Mouse (Mus musculus): Measurements from ENCODE around the gene Defb23. TPM values are rescaled to one million over a fixed set of nuclear protein-coding genes. Genes with fewer than 3 reads are reported as not detected.

Defb23 gene
- polyA plus RNA-seq, 1 experiment from 2014 or later: not detected

DNA sequence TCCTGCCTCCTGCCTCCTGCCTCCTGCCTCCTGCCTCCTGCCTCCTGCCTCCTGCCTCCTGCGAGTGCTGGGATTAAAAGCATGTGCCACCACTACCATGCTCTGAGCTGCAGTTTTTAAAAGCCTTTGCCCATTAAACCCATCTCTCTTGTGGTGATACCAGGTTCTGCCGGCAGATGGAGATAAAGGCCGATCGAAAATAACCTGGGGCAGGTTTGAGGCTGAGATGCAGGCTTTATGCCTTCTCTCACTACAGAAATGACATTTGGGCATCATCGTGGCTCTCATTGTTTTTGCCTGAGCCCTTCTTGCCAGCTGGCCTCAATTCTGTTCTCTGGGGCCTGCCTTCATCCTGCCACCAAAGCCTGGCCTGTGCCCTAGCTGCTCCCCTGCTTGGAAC, 14.2 kb downstream of the Defb23 start:
- H3K27ac ChIP-seq (replicated peaks; ENCODE audit: low read depth, low read length): no peak overlapping the region
- no peak overlapping the region for H3K4me3 ChIP-seq (ENCODE audit: low read depth, low read length)
- peak; percentile 77 for DNase-seq (ENCODE audit: low spot score)
- no peaks in the 10 kb centered on the region for H3K36me3 ChIP-seq (replicated peaks; ENCODE audit: control insufficient read depth, insufficient read depth, low read depth, low read length)
- no peaks in the 10 kb centered on the region for H3K27me3 ChIP-seq (ENCODE audit: control insufficient read depth, insufficient read depth, low read length)
- no peak overlapping the region for H3K9ac ChIP-seq (replicated peaks; ENCODE audit: low read length)
- H3K4me1 ChIP-seq (ENCODE audit: control insufficient read depth, insufficient read depth, low read length): no peaks in the 10 kb centered on the region
- WGBS: 2% methylated on average over 5 of the region's 5 CpGs
- ATAC-seq (replicated peaks; ENCODE audit: insufficient number of reproducible peaks, low FRiP score, low TSS enrichment, low read depth): no peak
- no peak overlapping the region for H3K4me2 ChIP-seq (ENCODE audit: low read depth, low read length)
- no peaks in the 10 kb centered on the region for H3K9me3 ChIP-seq (replicated peaks; ENCODE audit: control insufficient read depth, low read length)

DNA sequence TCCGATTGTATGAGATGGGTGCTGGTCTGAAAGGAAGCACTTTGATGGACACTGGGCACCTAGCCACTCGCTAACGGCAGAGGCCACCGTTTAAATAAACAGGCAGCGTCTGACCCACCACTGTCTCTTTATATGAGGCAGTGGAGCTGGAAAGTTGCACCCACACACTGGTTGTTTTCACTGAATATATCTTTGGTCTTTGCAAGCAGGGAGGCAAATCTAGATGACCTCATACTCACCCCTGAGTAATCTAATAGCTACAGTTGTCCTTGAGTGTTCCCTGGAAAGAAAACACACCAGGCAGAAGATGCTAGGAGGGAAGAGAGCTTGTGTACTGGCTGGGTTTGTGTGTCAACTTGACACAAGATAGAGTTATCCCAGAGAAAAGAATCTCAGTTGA, 17.0 kb downstream of the Defb23 start:
- H3K4me1 ChIP-seq (ENCODE audit: control insufficient read depth, insufficient read depth, low read length): no peaks in the 10 kb centered on the region
- no peak overlapping the region for H3K4me3 ChIP-seq (ENCODE audit: low read depth, low read length)
- no peak overlapping the region for H3K4me2 ChIP-seq (ENCODE audit: low read depth, low read length)
- no peaks in the 10 kb centered on the region for H3K27me3 ChIP-seq (ENCODE audit: control insufficient read depth, insufficient read depth, low read length)
- DNase-seq (ENCODE audit: low spot score): no peak
- 0 out of 2 replicates have a peak overlapping the region, but pooled peaks have one; percentile 9 for H3K9ac ChIP-seq (replicated peaks; ENCODE audit: low read length)
- no peaks in the 10 kb centered on the region for H3K9me3 ChIP-seq (replicated peaks; ENCODE audit: control insufficient read depth, low read length)
- ATAC-seq (replicated peaks; ENCODE audit: insufficient number of reproducible peaks, low FRiP score, low TSS enrichment, low read depth): no peak
- no peak overlapping the region for H3K27ac ChIP-seq (replicated peaks; ENCODE audit: low read depth, low read length)
- WGBS: 58% methylated on average over 5 of the region's 5 CpGs
- no peaks in the 10 kb centered on the region for H3K36me3 ChIP-seq (replicated peaks; ENCODE audit: control insufficient read depth, insufficient read depth, low read depth, low read length)

DNA sequence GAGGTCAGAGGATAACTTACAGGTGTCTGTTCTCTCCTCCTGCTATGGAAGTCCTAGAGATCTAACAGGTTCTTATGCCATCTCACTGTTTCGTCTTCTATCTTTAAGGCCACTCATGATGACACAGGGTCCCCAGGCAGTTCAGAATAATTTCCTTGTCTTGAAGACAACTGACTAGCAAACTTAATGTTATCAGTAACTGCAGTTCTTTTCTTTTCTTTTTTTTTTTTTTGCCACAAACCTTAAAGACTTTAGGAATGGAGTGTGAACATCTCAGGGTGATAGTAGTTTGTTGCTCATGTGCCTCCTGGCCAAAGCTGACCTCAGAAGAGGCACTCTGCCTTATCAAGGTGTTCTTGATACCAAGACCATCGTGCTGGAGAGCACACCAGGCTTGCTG, 17.8 kb downstream of the Defb23 start:
- H3K36me3 ChIP-seq (replicated peaks; ENCODE audit: control insufficient read depth, insufficient read depth, low read depth, low read length): no peaks in the 10 kb centered on the region
- no peak overlapping the region for H3K4me2 ChIP-seq (ENCODE audit: low read depth, low read length)
- ATAC-seq (replicated peaks; ENCODE audit: insufficient number of reproducible peaks, low FRiP score, low TSS enrichment, low read depth) (no peak), DNase-seq (ENCODE audit: low spot score) (no peak)
- no peaks in the 10 kb centered on the region for H3K9me3 ChIP-seq (replicated peaks; ENCODE audit: control insufficient read depth, low read length)
- no peaks in the 10 kb centered on the region for H3K4me1 ChIP-seq (ENCODE audit: control insufficient read depth, insufficient read depth, low read length)
- H3K9ac ChIP-seq (replicated peaks; ENCODE audit: low read length): no peak overlapping the region
- WGBS: 75% methylated on average over 2 of the region's 2 CpGs
- H3K4me3 ChIP-seq (ENCODE audit: low read depth, low read length): no peak overlapping the region
- no peak overlapping the region for H3K27ac ChIP-seq (replicated peaks; ENCODE audit: low read depth, low read length)
- no peaks in the 10 kb centered on the region for H3K27me3 ChIP-seq (ENCODE audit: control insufficient read depth, insufficient read depth, low read length)

DNA sequence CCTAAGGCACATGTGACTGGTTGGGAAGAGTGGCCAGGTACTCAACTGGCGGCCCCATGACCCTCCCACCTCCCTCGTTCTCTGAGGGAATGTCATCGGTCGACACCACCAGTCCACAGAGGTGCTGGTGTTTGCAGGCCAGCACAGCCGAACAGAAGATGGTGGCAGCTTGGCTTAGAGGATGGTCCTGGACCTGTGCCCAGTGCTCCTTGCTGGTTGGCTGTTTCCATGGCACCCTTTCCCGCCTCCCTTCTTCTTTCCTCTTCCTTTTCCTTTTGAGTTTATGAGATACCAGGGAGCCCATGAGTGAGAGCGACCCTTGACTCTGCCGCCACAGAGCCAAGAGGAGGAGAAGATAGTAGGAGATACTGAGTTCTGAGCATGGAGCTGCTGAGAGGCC, 21.1 kb downstream of the Defb23 start:
- Histone ChIP-seq H3K9ac (replicated peaks; ENCODE audit: low read length) (no peak overlapping the region), H3K4me1 (ENCODE audit: control insufficient read depth, insufficient read depth, low read length) (no peaks in the 10 kb centered on the region), H3K9me3 (replicated peaks; ENCODE audit: control insufficient read depth, low read length) (no peaks in the 10 kb centered on the region), H3K36me3 (replicated peaks; ENCODE audit: control insufficient read depth, insufficient read depth, low read depth, low read length) (no peaks in the 10 kb centered on the region), H3K4me2 (ENCODE audit: low read depth, low read length) (no peak overlapping the region), H3K27me3 (ENCODE audit: control insufficient read depth, insufficient read depth, low read length) (no peaks in the 10 kb centered on the region), H3K4me3 (ENCODE audit: low read depth, low read length) (no peak overlapping the region), H3K27ac (replicated peaks; ENCODE audit: low read depth, low read length) (no peak overlapping the region)
- WGBS: 85% methylated on average over 8 of the region's 8 CpGs
- no peak for ATAC-seq (replicated peaks; ENCODE audit: insufficient number of reproducible peaks, low FRiP score, low TSS enrichment, low read depth)
- DNase-seq (ENCODE audit: low spot score): no peak

DNA sequence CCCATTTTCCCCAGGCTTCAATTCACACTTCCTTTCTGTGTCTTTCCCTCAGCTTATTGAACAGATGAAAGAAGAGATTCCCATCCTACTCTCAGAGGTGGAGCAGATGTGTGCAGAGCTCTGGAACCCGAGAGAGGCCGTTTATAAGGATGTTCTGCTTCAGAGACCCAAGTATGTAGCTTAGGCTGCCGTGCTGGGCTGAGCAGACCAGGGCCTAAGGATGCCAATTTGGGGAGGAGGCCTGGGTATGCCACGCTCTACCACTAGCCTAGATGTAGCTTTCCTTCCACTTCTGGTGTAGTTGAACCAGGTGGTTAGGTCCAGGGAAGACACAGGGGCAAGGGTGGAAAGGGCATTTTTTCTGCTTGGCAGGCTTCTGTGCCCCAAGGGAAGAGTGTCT, 22.1 kb downstream of the Defb23 start:
- Histone ChIP-seq H3K27ac (replicated peaks; ENCODE audit: low read depth, low read length) (no peak overlapping the region), H3K4me3 (ENCODE audit: low read depth, low read length) (no peak overlapping the region), H3K27me3 (ENCODE audit: control insufficient read depth, insufficient read depth, low read length) (no peaks in the 10 kb centered on the region), H3K36me3 (replicated peaks; ENCODE audit: control insufficient read depth, insufficient read depth, low read depth, low read length) (no peaks in the 10 kb centered on the region), H3K4me1 (ENCODE audit: control insufficient read depth, insufficient read depth, low read length) (no peaks in the 10 kb centered on the region), H3K9me3 (replicated peaks; ENCODE audit: control insufficient read depth, low read length) (no peaks in the 10 kb centered on the region), H3K4me2 (ENCODE audit: low read depth, low read length) (no peak overlapping the region), H3K9ac (replicated peaks; ENCODE audit: low read length) (no peak overlapping the region)
- WGBS: 83% methylated on average over 4 of the region's 4 CpGs
- DNase-seq (ENCODE audit: low spot score) (no peak), ATAC-seq (replicated peaks; ENCODE audit: insufficient number of reproducible peaks, low FRiP score, low TSS enrichment, low read depth) (no peak)

DNA sequence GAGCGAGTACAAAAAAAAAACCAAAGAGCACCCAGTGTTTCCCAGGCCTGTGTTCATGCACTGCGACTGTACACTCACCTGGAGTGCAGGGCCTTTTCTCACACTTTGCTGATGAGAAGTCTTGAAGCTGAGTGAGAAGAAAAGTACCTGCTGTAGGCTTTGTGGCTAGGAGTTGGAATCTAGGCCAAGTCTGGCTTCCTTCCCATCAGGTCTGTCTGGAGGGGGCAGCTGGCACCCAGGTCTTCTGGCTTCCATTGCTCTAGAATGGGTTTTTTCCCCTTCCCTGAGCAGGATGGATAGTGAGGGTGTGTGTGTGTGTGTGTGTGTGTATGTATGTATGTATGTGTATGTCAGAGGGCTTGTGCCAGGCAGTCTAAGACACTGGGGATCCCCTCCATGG, 24.6 kb downstream of the Defb23 start:
- no peaks in the 10 kb centered on the region for H3K9me3 ChIP-seq (replicated peaks; ENCODE audit: control insufficient read depth, low read length)
- no peak overlapping the region for H3K27ac ChIP-seq (replicated peaks; ENCODE audit: low read depth, low read length)
- no peaks in the 10 kb centered on the region for H3K27me3 ChIP-seq (ENCODE audit: control insufficient read depth, insufficient read depth, low read length)
- no peak overlapping the region for H3K4me2 ChIP-seq (ENCODE audit: low read depth, low read length)
- ATAC-seq (replicated peaks; ENCODE audit: insufficient number of reproducible peaks, low FRiP score, low TSS enrichment, low read depth) (no peak), DNase-seq (ENCODE audit: low spot score) (no peak)
- H3K4me3 ChIP-seq (ENCODE audit: low read depth, low read length): no peak overlapping the region
- no peaks in the 10 kb centered on the region for H3K4me1 ChIP-seq (ENCODE audit: control insufficient read depth, insufficient read depth, low read length)
- H3K36me3 ChIP-seq (replicated peaks; ENCODE audit: control insufficient read depth, insufficient read depth, low read depth, low read length): no peaks in the 10 kb centered on the region
- 89% methylated on average over 2 of the region's 2 CpGs for whole genome bisulfite sequencing
- no peak overlapping the region for H3K9ac ChIP-seq (replicated peaks; ENCODE audit: low read length)

DNA sequence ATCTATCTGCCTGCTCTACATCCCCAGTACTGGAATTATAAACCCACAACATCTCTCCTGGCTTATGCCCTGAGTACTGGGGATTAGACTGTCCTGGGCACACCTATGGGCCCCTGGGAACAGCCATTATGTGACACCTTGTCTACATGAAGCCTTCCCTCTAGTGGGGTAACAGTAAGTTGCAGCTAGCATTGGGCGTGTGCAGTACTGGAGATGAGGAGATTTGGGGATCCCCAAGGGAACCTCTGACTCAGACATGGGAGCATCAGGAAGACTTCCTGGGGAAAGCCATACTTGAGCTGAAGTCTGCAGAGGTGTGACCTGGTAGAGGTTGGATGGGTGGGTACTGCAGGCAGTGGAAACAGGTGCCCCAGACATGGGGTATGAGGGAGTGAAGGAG, 25.5 kb downstream of the Defb23 start:
- Histone ChIP-seq H3K4me1 (ENCODE audit: control insufficient read depth, insufficient read depth, low read length) (no peaks in the 10 kb centered on the region), H3K27ac (replicated peaks; ENCODE audit: low read depth, low read length) (no peak overlapping the region), H3K36me3 (replicated peaks; ENCODE audit: control insufficient read depth, insufficient read depth, low read depth, low read length) (no peaks in the 10 kb centered on the region), H3K9ac (replicated peaks; ENCODE audit: low read length) (no peak overlapping the region), H3K4me3 (ENCODE audit: low read depth, low read length) (no peak overlapping the region), H3K27me3 (ENCODE audit: control insufficient read depth, insufficient read depth, low read length) (no peaks in the 10 kb centered on the region), H3K9me3 (replicated peaks; ENCODE audit: control insufficient read depth, low read length) (no peaks in the 10 kb centered on the region), H3K4me2 (ENCODE audit: low read depth, low read length) (no peak overlapping the region)
- WGBS: 50% methylated on average over 1 of the region's 1 CpGs
- no peak for ATAC-seq (replicated peaks; ENCODE audit: insufficient number of reproducible peaks, low FRiP score, low TSS enrichment, low read depth)
- DNase-seq (ENCODE audit: low spot score): no peak

DNA sequence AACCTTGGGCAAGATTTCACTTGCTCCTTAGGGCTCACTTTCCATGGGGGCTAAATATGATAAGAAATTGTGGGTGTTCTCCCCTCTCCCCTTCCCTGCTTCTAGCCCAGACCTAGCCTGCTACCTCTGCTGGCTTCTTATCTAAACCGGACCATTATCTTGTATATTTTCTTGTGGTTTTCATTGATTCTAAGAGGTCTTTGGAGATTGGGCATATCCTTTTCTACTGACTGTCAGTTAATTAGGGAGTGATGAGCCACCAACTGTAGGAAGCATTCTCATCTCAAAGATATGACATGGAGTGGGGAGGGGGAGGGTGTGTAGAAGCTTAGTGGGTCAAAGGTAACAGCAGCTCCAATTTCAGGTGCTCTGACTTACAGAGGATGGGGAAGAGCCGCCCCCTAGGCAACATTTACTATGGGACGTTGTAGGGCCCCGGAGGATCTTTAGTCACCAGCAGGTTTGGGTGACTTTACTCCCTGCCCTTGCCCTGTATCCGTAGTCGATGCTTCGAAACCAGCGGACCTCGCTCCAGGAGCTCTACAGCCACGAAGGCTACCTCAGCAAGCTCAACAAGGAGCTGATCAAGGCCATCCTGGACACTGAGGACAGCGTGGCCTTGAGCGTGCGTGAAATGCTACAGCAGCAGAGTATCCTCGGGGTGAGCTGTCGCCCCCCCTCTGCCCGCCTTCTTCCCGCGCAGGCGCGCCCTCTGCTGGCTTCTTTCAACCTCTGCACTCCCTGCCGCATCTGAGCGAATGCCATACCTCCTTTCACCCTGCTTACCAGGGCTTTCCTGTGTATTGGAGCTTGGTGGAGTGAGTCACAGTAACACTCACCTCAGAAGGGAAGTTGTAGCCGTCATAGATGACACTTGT, 27.2 kb downstream of the Defb23 start:
- peak; percentile 88 for DNase-seq (ENCODE audit: low spot score)
- H3K4me2 ChIP-seq (ENCODE audit: low read depth, low read length): peak overlapping the region; percentile 28; the same call in 1 of the 2 replicates
- H3K9me3 ChIP-seq (replicated peaks; ENCODE audit: control insufficient read depth, low read length): no peaks in the 10 kb centered on the region
- no peaks in the 10 kb centered on the region for H3K4me1 ChIP-seq (ENCODE audit: control insufficient read depth, insufficient read depth, low read length)
- peak; percentile 62; the same call in 1 of the 2 replicates for ATAC-seq (replicated peaks; ENCODE audit: insufficient number of reproducible peaks, low FRiP score, low TSS enrichment, low read depth)
- 4% methylated on average over 23 of the region's 23 CpGs for WGBS
- peak overlapping the region; percentile 47 for H3K9ac ChIP-seq (replicated peaks; ENCODE audit: low read length)
- no peaks in the 10 kb centered on the region for H3K27me3 ChIP-seq (ENCODE audit: control insufficient read depth, insufficient read depth, low read length)
- no peak overlapping the region for H3K27ac ChIP-seq (replicated peaks; ENCODE audit: low read depth, low read length)
- H3K4me3 ChIP-seq (ENCODE audit: low read depth, low read length): peak overlapping the region; percentile 5; the same call in 1 of the 2 replicates
- no peaks in the 10 kb centered on the region for H3K36me3 ChIP-seq (replicated peaks; ENCODE audit: control insufficient read depth, insufficient read depth, low read depth, low read length)

All from embryonic facial prominence, embryonic 11.5 days (tissue).